Mouse (Mus musculus): ENCODE measurements at regions not wholly inside any gene's neighbourhood (a gene's known extent, or its start where the extent isn't known, plus 50 kb on each side); places are given as distances from the start of the nearest gene placed in this dataset.

DNA sequence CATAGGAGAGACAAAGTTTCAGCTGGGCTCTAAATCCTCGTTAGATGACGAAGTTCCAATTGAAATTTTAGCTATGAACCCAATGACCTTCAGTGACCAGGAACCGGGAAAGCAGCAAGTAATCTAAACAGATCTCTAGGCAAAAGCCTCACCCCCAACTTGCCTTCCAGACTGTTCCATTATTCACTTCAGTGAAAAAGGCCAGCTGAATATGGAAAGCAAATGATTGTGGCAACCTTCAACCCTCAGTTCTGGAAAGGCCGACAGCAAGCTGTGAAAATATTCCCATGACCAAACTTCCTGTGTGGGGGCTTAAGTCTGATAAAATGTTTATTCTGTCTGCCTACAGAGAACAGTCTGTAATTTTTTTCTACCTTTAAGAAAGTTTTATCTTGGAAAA lies 252.5 kb upstream of the Nrip1 start:
- no peak for TF ChIP-seq CTCF (IDR thresholded peaks at IDR 0.05; ENCODE audit: extremely low read depth, insufficient read length, insufficient replicate concordance, low read depth, low read length)
- no peak for TF ChIP-seq POLR2A (IDR thresholded peaks at IDR 0.05; ENCODE audit: low read depth, low read length)
